Mouse (Mus musculus): ENCODE measurements around the gene Cep85l.

DNA sequence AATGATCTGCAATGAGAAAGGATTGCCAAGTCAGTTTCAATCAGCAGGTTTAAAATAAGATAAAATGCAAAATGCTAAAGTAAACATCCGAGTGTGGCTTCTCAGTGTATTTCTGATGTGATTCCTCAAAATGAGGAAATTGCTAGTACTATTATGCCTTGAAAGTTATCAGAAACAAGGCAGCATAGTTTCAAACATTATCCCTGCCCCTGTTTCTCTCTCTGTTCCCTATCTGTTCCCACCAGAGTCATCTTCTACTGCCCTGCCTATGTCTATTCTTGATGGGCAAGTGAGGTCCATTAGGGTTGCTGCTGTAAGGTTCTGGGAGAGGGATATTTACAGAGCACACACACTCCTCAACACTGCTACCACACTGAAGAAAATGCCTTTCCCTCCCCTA lies 30.5 kb downstream of the Cep85l start:
- TF ChIP-seq CTCF (IDR thresholded peaks at IDR 0.05; ENCODE audit: extremely low read depth, insufficient read length, insufficient replicate concordance, low read depth, low read length) (no peak), POLR2A (IDR thresholded peaks at IDR 0.05; ENCODE audit: low read depth, low read length) (no peak)
